Mouse (Mus musculus) heart, adult 8-10 months (tissue): ENCODE measurements around the gene Opcml. TPM values are rescaled to one million over a fixed set of nuclear protein-coding genes. Genes with fewer than 3 reads are reported as not detected.

Experiments used
- DNase-seq: peaks from one replicate; pipeline ENCODE4 v3.0.0; 2022; ENCODE audit warnings: low spot score
- total RNA-seq, 4 experiments: library from RNA; stranded (reverse); gene quantifications; 2 replicates each; pipeline ENCODE4 v1.2.4; 2022

Gene Opcml
- total RNA-seq, 4 experiments from 2014 or later, result 0.87 to 1.2 (median 1.1) TPM

GRCm38 (mm10) chr9:28533191-28533590 lies 742.6 kb downstream of the Opcml start:
- no peak for DNase-seq

- no peak for DNase-seq
These were observed 744.4 kb downstream of the Opcml start for GRCm38 (mm10) chr9:28535006-28535405.

- DNase-seq, result no peak
These were observed 746.1 kb downstream of the Opcml start for GRCm38 (mm10) chr9:28536637-28537036.

- DNase-seq, result no peak
These were observed 757.6 kb downstream of the Opcml start for GRCm38 (mm10) chr9:28548189-28548588.

- no peak for DNase-seq
These were observed 762.0 kb downstream of the Opcml start for GRCm38 (mm10) chr9:28552387-28553182.

- DNase-seq, result no peak
These were observed 768.1 kb downstream of the Opcml start for GRCm38 (mm10) chr9:28558628-28559027.

- no peak for DNase-seq
These were observed 771.2 kb downstream of the Opcml start for GRCm38 (mm10) chr9:28561761-28562160.

- no peak for DNase-seq
These were observed 772.6 kb downstream of the Opcml start for GRCm38 (mm10) chr9:28563066-28563683.

GRCm38 (mm10) chr9:28569041-28569522 lies 778.5 kb downstream of the Opcml start:
- no peak for DNase-seq

GRCm38 (mm10) chr9:28569776-28570175 lies 779.2 kb downstream of the Opcml start:
- DNase-seq, result no peak

- DNase-seq, result no peak
These were observed 781.1 kb downstream of the Opcml start for GRCm38 (mm10) chr9:28571682-28572081.

- DNase-seq, result no peak
These were observed 781.7 kb downstream of the Opcml start for GRCm38 (mm10) chr9:28572136-28572774.

GRCm38 (mm10) chr9:28578730-28579129 lies 788.2 kb downstream of the Opcml start:
- DNase-seq, result no peak

- DNase-seq, result no peak
These were observed 796.7 kb downstream of the Opcml start for GRCm38 (mm10) chr9:28587253-28587652.

- no peak for DNase-seq
These were observed 797.3 kb downstream of the Opcml start for GRCm38 (mm10) chr9:28587857-28588388.

- DNase-seq, result no peak
These were observed 797.9 kb downstream of the Opcml start for GRCm38 (mm10) chr9:28588488-28588887.

GRCm38 (mm10) chr9:28592208-28592607 lies 801.6 kb downstream of the Opcml start:
- DNase-seq, result no peak

- DNase-seq, result no peak
These were observed 804.5 kb downstream of the Opcml start for GRCm38 (mm10) chr9:28595062-28595461.

GRCm38 (mm10) chr9:28605561-28605960 lies 815.0 kb downstream of the Opcml start:
- DNase-seq, result no peak

- DNase-seq, result no peak
These were observed 823.4 kb downstream of the Opcml start for GRCm38 (mm10) chr9:28613683-28614620.

GRCm38 (mm10) chr9:28615447-28615846 lies 824.9 kb downstream of the Opcml start:
- no peak for DNase-seq
